Mouse (Mus musculus) cerebellum, adult 2 months (tissue): ENCODE measurements around the gene Zfp277.

Source experiments
- CTCF ChIP-seq: fragments of 200-500 bp; IDR thresholded peaks from 2 replicates; pipeline ENCODE4 v1.5.1; 2011; ENCODE audit warnings: low read depth, mild to moderate bottlenecking, control low read depth, low read length, moderate library complexity, borderline replicate concordance; ENCODE audit not compliant: insufficient read depth
- POLR2A ChIP-seq: fragments of 200-500 bp; IDR thresholded peaks from 2 replicates; pipeline ENCODE4 v1.6.1; 2011; ENCODE audit warnings: low read length, control low read depth, borderline replicate concordance; ENCODE audit not compliant: insufficient read depth

- TF ChIP-seq POLR2A, result no peak
- no peak for TF ChIP-seq CTCF
These were observed 120.1 kb downstream of the Zfp277 start for GRCm38 (mm10) chr12:40325582-40325981.
